Mouse (Mus musculus) neural tube, embryonic 15.5 days (tissue): ENCODE measurements around the gene Atp5j. TPM values are rescaled to one million over a fixed set of nuclear protein-coding genes. Genes with fewer than 3 reads are reported as not detected.

Source experiments
- ATAC-seq: fragments of 200-750 bp; cut with Nextera tagmentation; 2 replicates; pipeline ENCODE4 v1.8.0; 2017; ENCODE audit warnings: mild to moderate bottlenecking, moderate TSS enrichment, moderate library complexity; ENCODE audit not compliant: low FRiP score
- H3K27ac ChIP-seq: fragments of 300-500 bp; sonication (generic); replicated peaks from 2 replicates; pipeline ENCODE4 v1.5.1; 2015; ENCODE audit warnings: mild to moderate bottlenecking, inconsistent platforms
- H3K27me3 ChIP-seq: fragments of 300-500 bp; sonication (generic); replicated peaks from 2 replicates; pipeline ENCODE4 v1.6.1; 2015; ENCODE audit warnings: inconsistent platforms
- H3K36me3 ChIP-seq: fragments of 300-500 bp; sonication (generic); 2 replicates; pipeline ENCODE4 v1.6.1; 2015; ENCODE audit warnings: inconsistent platforms
- H3K4me1 ChIP-seq: fragments of 300-500 bp; sonication (generic); 2 replicates; pipeline ENCODE4 v1.6.1; 2015; ENCODE audit warnings: inconsistent platforms
- H3K4me2 ChIP-seq: fragments of 300-500 bp; sonication (generic); 2 replicates; pipeline ENCODE4 v1.6.1; 2015; ENCODE audit warnings: inconsistent platforms, mild to moderate bottlenecking, moderate library complexity
- H3K4me3 ChIP-seq: fragments of 300-500 bp; sonication (generic); replicated peaks from 2 replicates; pipeline ENCODE4 v1.5.1; 2015; ENCODE audit warnings: mild to moderate bottlenecking, inconsistent platforms
- H3K9ac ChIP-seq: fragments of 300-500 bp; sonication (generic); replicated peaks from 2 replicates; pipeline ENCODE4 v1.6.1; 2015; ENCODE audit warnings: mild to moderate bottlenecking, inconsistent platforms
- H3K9me3 ChIP-seq: fragments of 300-500 bp; sonication (generic); replicated peaks from 2 replicates; pipeline ENCODE4 v1.6.1; 2016; ENCODE audit warnings: inconsistent platforms
- WGBS: fragments of 180-500 bp; shearing (Covaris S2); methylation state at CpG from one replicate; pipeline ENCODE4 v1.1.7; 2015; ENCODE audit warnings: mixed read lengths; 5-methylcytosine and 5-hydroxymethylcytosine counted together
- polyA plus RNA-seq: library from polyadenylated mRNA; unstranded; fragments of >200 nt; fragmentation: Nextera tagmentation; extraction: Ambion mirVana; gene quantifications from 2 replicates; pipeline ENCODE4 v1.2.1, GENCODE M21; 2015

Gene Atp5j
- 846 and 888 TPM in 2 replicates for polyA plus RNA-seq

DNA sequence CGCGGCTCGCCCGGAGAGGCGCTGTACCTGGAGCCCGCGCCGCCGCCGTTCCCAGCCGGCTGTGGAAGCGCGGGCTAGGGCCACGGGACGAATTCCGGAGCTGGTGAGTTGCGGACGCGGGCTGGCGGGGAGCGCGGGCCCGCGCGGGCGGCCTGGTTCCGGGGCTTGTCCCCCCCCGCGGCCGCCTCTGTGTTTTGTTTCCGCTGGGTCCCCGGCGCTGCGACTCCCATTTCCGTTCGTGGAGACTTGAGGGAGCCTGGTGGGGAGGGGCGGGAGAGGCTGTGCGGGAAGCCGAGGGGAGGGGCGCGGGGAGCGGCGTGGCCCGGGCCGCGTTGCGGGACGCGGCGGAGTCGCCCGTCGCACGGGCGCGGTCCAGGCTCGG, at the start of gene Atp5j:
Gene Atp5j, minus strand, starts transcription at position 185 of the 382 bp plus-strand sequence.
- WGBS: under 1% methylated on average over 33 of the region's 57 CpGs
- Histone ChIP-seq H3K4me2 (peak within 1 kb of the TSS; percentile 80), H3K4me3 (peak within 1 kb of the TSS; percentile 100), H3K36me3 (peaks cover 15% of the 10 kb centered on the region), H3K27ac (peak within 1 kb of the TSS; percentile 98), H3K9me3 (no peaks in the 10 kb centered on the region), H3K9ac (peak within 1 kb of the TSS; percentile 98), H3K27me3 (no peaks in the 10 kb centered on the region), H3K4me1 (peaks cover 37% of the 10 kb centered on the region)
- peak; percentile 86 for ATAC-seq

DNA sequence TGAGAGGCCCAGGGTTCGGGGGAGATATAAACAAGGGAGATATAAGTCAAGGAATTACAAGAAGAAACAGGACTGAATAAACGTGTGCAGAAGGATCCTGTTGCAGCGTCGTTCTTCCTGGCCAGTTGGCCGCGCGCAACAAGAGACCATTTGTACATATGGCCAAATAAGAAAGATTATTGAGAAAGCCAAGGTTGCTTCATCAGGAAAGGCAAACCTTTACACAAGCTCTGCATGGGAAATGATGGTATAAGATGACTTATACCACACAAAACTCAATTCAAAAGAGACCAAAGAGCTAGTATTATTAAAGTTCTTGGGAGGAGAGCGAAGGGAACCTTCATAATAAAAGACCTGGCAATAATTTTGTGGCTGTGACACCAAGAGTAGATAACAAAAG, 49.1 kb upstream of the Atp5j start:
- no peak for ATAC-seq
- Histone ChIP-seq H3K4me2 (no peak overlapping the region), H3K36me3 (no peaks in the 10 kb centered on the region), H3K4me3 (no peak overlapping the region), H3K27ac (no peak overlapping the region), H3K9ac (no peak overlapping the region), H3K9me3 (no peaks in the 10 kb centered on the region), H3K27me3 (no peaks in the 10 kb centered on the region), H3K4me1 (no peaks in the 10 kb centered on the region)
- WGBS: 85% methylated on average over 8 of the region's 8 CpGs

DNA sequence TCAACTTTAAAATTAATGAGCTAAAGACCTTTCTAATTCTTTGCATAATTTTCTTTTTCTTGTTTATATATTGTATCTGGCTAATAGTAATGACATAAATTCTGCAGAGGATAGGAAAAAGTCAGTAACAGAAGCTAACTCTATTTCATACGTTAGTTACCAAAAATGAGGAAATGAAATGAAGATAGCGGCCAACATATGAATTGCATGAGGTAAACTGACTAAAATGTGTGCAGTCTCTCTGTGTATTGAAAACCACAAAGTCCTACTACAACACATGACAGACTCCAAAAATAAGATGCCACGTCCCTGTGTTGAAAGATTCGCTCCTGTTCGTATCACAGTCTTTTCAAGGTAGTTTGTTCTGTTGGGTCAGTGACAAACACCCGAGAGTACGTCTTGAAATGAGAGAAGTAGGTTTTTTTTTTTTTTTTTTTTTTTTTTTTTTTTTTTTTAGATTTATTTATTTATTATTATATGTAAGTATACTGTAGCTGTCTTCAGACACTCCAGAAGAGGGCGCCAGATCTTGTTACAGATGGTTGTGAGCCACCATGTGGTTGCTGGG, 46.4 kb upstream of the Atp5j start:
- H3K4me2 ChIP-seq: no peak overlapping the region
- no peak overlapping the region for H3K27ac ChIP-seq
- no peaks in the 10 kb centered on the region for H3K36me3 ChIP-seq
- H3K9me3 ChIP-seq: no peaks in the 10 kb centered on the region
- H3K9ac ChIP-seq: no peak overlapping the region
- H3K4me3 ChIP-seq: no peak overlapping the region
- 95% methylated on average over 8 of the region's 8 CpGs for WGBS
- ATAC-seq: no peak
- H3K27me3 ChIP-seq: no peaks in the 10 kb centered on the region
- no peaks in the 10 kb centered on the region for H3K4me1 ChIP-seq

DNA sequence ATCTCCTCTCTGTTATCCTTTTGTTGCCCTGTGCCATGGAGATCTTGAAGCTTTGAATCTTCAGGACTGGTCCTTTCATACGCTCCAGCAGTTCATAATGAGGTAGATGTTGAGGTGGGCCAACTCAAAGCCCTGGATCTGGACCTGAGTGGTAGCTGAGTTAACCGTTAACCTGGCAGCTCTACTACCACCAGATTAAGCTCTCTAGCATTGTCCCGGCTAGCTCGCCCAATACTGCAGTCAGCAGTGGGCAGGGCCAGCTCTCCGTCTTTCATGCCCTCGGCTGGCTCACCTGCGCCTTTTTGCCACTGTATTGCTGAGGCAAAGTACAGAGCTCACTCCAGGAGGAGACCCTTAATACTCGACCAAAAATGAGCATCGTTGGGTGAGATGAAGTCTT, 45.7 kb upstream of the Atp5j start:
- ATAC-seq: no peak
- Histone ChIP-seq H3K4me1 (peaks cover 2% of the 10 kb centered on the region; the same call in 1 of the 2 replicates), H3K4me2 (no peak overlapping the region), H3K9me3 (no peaks in the 10 kb centered on the region), H3K36me3 (no peaks in the 10 kb centered on the region), H3K27me3 (no peaks in the 10 kb centered on the region), H3K4me3 (no peak overlapping the region), H3K9ac (no peak overlapping the region), H3K27ac (no peak overlapping the region)
- 93% methylated on average over 9 of the region's 9 CpGs for WGBS

DNA sequence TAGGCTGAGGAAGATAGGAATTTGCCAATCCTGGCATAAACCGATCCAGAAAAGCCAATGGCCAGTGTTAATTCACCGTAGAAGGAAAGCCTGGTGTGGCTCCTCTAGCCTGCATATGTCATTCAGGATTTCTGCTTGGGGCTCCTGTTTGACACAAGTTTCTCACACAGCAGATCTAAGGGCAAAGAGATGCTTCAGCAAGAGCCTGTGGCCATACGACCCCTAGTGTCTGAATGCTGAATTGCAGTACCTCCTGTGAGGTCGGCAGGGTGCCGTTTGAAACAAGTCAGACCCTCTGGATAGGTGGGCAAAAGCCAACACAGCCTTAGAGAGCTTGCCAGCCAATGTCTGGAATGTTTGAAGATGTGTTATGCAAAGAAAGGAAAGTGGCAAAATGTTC, 43.7 kb upstream of the Atp5j start:
- no peak overlapping the region for H3K4me2 ChIP-seq
- no peaks in the 10 kb centered on the region for H3K9me3 ChIP-seq
- no peaks in the 10 kb centered on the region for H3K36me3 ChIP-seq
- peaks cover 9% of the 10 kb centered on the region; the same call in 1 of the 2 replicates for H3K4me1 ChIP-seq
- no peak overlapping the region for H3K27ac ChIP-seq
- WGBS: 28% methylated on average over 5 of the region's 5 CpGs
- ATAC-seq: no peak
- no peaks in the 10 kb centered on the region for H3K27me3 ChIP-seq
- no peak overlapping the region for H3K9ac ChIP-seq
- no peak overlapping the region for H3K4me3 ChIP-seq

DNA sequence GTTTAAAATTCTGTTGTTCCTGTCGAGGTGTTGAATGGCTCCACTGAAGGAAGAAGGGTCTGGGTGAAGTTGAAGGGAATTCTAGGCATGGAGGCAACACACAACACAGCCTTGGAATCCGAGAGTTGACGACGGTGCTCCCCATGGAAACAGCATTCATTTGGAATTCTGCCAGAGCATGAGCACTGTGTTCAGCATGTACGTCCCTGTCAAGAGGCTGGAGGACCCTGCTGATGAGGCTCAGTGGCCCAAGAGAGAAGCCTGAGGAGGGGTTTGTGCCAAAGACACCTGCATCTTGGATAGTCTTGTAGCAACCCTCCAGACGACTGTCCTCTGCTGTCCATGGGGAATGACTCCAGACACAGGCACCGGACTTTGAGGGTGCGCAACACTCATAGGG, 40.7 kb upstream of the Atp5j start:
- Histone ChIP-seq H3K4me3 (no peak overlapping the region), H3K36me3 (no peaks in the 10 kb centered on the region), H3K27me3 (no peaks in the 10 kb centered on the region), H3K27ac (no peak overlapping the region), H3K4me1 (peaks cover 9% of the 10 kb centered on the region; the same call in 1 of the 2 replicates), H3K4me2 (no peak overlapping the region), H3K9me3 (no peaks in the 10 kb centered on the region), H3K9ac (no peak overlapping the region)
- ATAC-seq: no peak
- 44% methylated on average over 8 of the region's 8 CpGs for WGBS

DNA sequence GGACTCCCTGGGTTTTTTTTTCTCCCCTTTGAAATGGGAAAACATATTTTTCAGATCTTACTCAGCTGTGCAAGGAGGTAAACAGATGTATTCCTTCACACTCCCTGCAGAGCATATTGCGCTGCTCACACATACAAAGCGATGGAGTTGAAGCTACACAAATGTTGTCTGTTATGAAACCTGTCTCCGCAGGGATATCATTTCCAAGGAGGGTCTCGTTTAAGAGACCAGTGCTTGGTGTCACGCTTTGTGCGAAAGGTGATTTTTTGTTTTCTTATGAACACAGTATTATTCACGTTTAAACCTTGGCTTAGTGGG, 40.3 kb upstream of the Atp5j start:
- H3K27ac ChIP-seq: no peak overlapping the region
- no peaks in the 10 kb centered on the region for H3K36me3 ChIP-seq
- no peaks in the 10 kb centered on the region for H3K9me3 ChIP-seq
- H3K4me3 ChIP-seq: no peak overlapping the region
- H3K4me2 ChIP-seq: no peak overlapping the region
- WGBS: 82% methylated on average over 7 of the region's 7 CpGs
- H3K9ac ChIP-seq: no peak overlapping the region
- ATAC-seq: no peak
- peaks cover 9% of the 10 kb centered on the region; the same call in 1 of the 2 replicates for H3K4me1 ChIP-seq
- H3K27me3 ChIP-seq: no peaks in the 10 kb centered on the region

DNA sequence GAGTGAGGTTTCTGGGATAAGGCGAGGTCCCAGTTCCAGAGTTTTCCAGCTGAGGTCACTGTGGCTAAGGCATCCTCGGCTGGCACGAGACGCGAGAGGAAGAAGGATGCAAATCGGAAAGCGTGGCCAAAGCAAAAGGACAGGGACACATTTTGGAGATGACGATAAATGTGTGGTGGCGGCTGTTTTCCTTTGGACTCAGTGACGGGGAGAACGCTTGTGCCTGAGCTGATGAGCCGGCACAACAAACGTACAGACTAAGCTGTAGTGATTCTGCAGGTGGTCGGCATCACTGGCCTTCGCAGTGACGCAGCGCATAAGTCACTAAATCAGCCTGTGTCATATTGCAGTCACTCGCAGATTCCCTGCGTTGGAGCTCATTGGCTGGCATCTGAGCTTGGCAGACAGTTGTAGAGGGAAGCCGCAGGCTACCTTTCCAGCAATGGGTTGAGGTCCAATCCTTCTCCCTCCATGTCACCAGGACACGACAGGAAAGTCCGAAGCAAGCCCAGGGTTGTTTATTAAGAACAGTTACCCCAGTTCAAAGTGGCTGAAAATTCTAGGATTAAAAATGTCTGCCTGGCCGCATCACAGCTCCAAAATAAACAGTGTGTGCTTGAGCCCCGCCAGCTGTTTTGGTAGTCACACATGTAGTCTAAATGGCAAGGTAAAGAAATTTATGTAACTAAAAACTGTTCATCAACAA, 39.7 kb upstream of the Atp5j start:
- no peaks in the 10 kb centered on the region for H3K36me3 ChIP-seq
- peaks cover 9% of the 10 kb centered on the region; the same call in 1 of the 2 replicates for H3K4me1 ChIP-seq
- ATAC-seq: peak; percentile 70
- peak overlapping the region; percentile 36 for H3K4me2 ChIP-seq
- no peak overlapping the region for H3K4me3 ChIP-seq
- H3K27me3 ChIP-seq: no peaks in the 10 kb centered on the region
- no peak overlapping the region for H3K27ac ChIP-seq
- WGBS: 75% methylated on average over 24 of the region's 24 CpGs
- H3K9ac ChIP-seq: no peak overlapping the region
- no peaks in the 10 kb centered on the region for H3K9me3 ChIP-seq

DNA sequence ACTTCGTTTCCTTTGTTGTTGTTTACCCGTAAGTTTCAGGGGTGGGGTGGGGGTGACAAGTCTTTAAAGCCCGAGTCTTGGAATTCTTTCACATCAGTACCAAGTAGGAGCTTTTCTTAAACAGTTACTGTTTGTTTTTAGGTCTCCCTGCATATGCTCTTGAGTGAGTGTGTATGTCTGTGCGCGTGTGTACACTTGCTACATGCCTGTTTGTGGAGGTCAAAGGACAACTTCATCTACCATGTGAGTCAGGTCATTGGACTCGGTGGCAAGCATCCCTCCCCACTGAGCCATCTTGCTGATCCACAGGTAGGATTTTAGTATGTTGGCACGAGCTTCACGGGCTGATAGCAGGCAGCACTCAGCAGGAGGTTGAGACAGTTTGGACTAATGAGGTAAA, 38.4 kb upstream of the Atp5j start:
- no peaks in the 10 kb centered on the region for H3K27me3 ChIP-seq
- no peak overlapping the region for H3K27ac ChIP-seq
- no peak for ATAC-seq
- H3K4me2 ChIP-seq: no peak overlapping the region
- H3K9ac ChIP-seq: no peak overlapping the region
- H3K4me3 ChIP-seq: no peak overlapping the region
- H3K9me3 ChIP-seq: no peaks in the 10 kb centered on the region
- no peaks in the 10 kb centered on the region for H3K36me3 ChIP-seq
- WGBS: 85% methylated on average over 8 of the region's 8 CpGs
- H3K4me1 ChIP-seq: peaks cover 9% of the 10 kb centered on the region; the same call in 1 of the 2 replicates

DNA sequence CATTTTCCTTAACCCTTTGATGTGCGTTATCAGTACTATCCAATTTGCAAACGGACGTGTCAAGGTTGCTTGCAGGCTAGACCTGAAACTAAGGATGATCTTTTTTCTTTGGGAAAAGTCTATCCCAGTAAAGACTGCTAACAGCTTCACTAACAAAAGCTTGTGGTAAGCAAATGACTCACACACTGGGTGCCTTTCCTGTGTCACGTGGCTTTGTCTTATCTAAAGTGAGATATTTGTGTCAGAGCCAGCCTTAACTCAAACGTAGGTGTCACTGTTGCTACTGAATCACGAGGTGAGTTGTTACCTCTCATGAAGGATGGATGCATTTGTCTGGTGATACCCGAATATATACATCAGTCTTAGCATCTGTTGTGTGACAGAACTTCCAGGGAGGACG, 29.2 kb upstream of the Atp5j start:
- no peaks in the 10 kb centered on the region for H3K27me3 ChIP-seq
- no peak overlapping the region for H3K4me2 ChIP-seq
- H3K9ac ChIP-seq: no peak overlapping the region
- H3K27ac ChIP-seq: no peak overlapping the region
- no peaks in the 10 kb centered on the region for H3K9me3 ChIP-seq
- H3K4me3 ChIP-seq: no peak overlapping the region
- H3K36me3 ChIP-seq: peaks cover 28% of the 10 kb centered on the region
- WGBS: 92% methylated on average over 8 of the region's 8 CpGs
- no peaks in the 10 kb centered on the region for H3K4me1 ChIP-seq
- ATAC-seq: no peak

DNA sequence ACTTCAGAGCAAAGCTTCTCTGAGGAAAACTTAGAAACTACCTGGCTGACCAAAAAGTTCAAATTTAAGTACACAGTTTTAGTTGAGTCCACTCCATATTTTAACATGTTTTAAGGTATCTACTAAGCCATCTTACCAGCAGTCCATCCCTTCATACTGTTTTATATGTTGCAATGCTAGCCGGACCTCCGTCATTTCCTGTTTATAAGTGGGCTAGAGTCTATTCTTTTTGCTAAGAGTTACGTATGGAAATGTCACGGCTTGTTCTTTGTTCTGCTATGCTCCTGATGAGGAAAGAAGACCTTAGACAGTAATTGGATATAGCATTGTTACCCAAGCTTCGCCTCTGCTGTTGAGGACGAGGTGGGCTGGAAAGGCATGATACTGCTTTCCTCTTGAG, 18.1 kb upstream of the Atp5j start:
- no peaks in the 10 kb centered on the region for H3K4me1 ChIP-seq
- H3K27ac ChIP-seq: no peak overlapping the region
- no peak overlapping the region for H3K4me3 ChIP-seq
- no peaks in the 10 kb centered on the region for H3K27me3 ChIP-seq
- peaks cover 72% of the 10 kb centered on the region for H3K36me3 ChIP-seq
- H3K9ac ChIP-seq: no peak overlapping the region
- no peak overlapping the region for H3K4me2 ChIP-seq
- no peaks in the 10 kb centered on the region for H3K9me3 ChIP-seq
- no peak for ATAC-seq
- 94% methylated on average over 6 of the region's 6 CpGs for WGBS

DNA sequence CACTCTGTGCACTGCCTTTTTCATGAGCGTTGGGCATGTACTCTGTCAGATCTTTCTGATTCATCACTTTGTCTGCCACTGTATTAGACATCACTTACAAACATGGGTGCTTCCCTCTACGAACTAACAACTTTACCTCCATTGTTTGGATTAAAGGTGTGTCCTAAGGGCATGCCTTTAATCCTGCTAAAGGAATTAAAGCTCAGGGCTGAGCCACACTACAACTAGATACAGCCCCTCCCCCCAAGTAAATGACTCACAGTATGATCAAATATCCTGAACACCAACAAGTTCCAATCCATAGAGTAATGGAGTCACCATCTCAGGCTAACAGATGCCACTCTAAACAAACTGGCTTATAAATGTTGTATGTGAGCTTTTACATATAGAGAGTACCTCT, 3.2 kb upstream of the Atp5j start:
- Histone ChIP-seq H3K4me1 (peaks cover 24% of the 10 kb centered on the region), H3K9me3 (no peaks in the 10 kb centered on the region), H3K4me2 (no peak overlapping the region), H3K27ac (no peak overlapping the region), H3K27me3 (no peaks in the 10 kb centered on the region), H3K9ac (no peak overlapping the region), H3K4me3 (no peak overlapping the region), H3K36me3 (peaks cover 22% of the 10 kb centered on the region)
- ATAC-seq: no peak
- 91% methylated on average over 2 of the region's 2 CpGs for WGBS
